In the genomic region with DNA sequence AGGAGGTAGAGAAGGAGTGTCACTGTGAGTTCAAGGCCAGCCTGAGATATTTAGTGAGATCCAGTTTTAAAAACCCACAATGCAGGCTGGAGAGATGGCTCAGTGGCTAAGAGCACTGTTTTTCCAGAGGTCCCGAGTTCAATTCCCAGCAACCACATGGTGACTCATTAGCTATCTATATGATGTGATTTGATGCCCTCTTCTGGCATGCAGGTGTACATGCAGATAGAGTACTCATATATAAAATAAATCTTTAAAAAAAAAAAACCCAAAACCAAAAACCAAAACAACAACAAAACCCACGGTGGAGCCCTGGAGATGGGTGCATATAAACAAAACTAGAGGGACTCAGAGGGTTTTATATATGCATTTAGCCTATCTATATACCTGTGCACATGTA, we compare ENCODE assay signal across 14 mouse cellular contexts. TPM values are rescaled to one million over a fixed set of nuclear protein-coding genes. Genes with fewer than 3 reads are reported as not detected.
DNase-seq lines count a peak whose midpoint lies in the region; ATAC-seq and TF ChIP-seq lines count a peak whose summit lies in the region.
"Had no signal": no experiment of that assay in that cellular context is flagged by ENCODE, and none has a peak within 500 bp of the region (broad histone marks: within the 10 kb centered on the region; RNA-seq: fewer than 3 reads in every experiment).

No protein-coding gene starts in this region.

- peaks cover 24% of the 10 kb centered on the region for H3K36me3 ChIP-seq in hindbrain, postnatal 0 days (ENCODE audit: insufficient read depth, low read length)
- 0 out of 2 replicates have a peak, but pooled peaks cover 5% of the 10 kb centered on the region for H3K36me3 ChIP-seq in stomach, postnatal 0 days (ENCODE audit: control insufficient read depth, insufficient read depth, low read length)

- TF ChIP-seq EP300 in stomach, postnatal 0 days (optimal IDR thresholded peaks at IDR 0.05): no peak

- H3K27me3 ChIP-seq in hindbrain, postnatal 0 days (ENCODE audit: insufficient read depth, low read length): no peaks in the 10 kb centered on the region
- no peaks in the 10 kb centered on the region for H3K27me3 ChIP-seq in stomach, postnatal 0 days (ENCODE audit: control insufficient read depth, insufficient read depth, low read length)
- H3K27me3 ChIP-seq: embryonic facial prominence, embryonic 12.5 days had no signal

- no peak overlapping the region for H3K27ac ChIP-seq in gastrocnemius, adult 2 months
- no peak overlapping the region for H3K27ac ChIP-seq in hindbrain, postnatal 0 days
- no peak overlapping the region for H3K27ac ChIP-seq in stomach, postnatal 0 days (replicated peaks)
- H3K27ac ChIP-seq: embryonic facial prominence, embryonic 12.5 days; macrophage had no signal

- TF ChIP-seq CTCF in gastrocnemius, adult 2 months (IDR thresholded peaks at IDR 0.05): peak; percentile 35; the same call in 1 of the 2 replicates
- no peak for TF ChIP-seq CTCF in lung, adult 2 months (IDR thresholded peaks at IDR 0.05; ENCODE audit: insufficient read depth, low read length)
- TF ChIP-seq CTCF in hindbrain, postnatal 0 days (IDR thresholded peaks at IDR 0.05; ENCODE audit: low read depth): peak; percentile 31; the same call in 1 of the 2 replicates
- TF ChIP-seq CTCF in stomach, postnatal 0 days (IDR thresholded peaks at IDR 0.05; ENCODE audit: low read depth): peak; percentile 57

- peaks cover 13% of the 10 kb centered on the region for H3K4me1 ChIP-seq in lung, adult 2 months (ENCODE audit: control insufficient read depth, insufficient read depth, low read length)
- peaks cover 14% of the 10 kb centered on the region for H3K4me1 ChIP-seq in hindbrain, postnatal 0 days (ENCODE audit: insufficient read depth, low read length)
- H3K4me1 ChIP-seq in stomach, postnatal 0 days (replicated peaks; ENCODE audit: control insufficient read depth, insufficient read depth): no peaks in the 10 kb centered on the region

- no peak overlapping the region for H3K9ac ChIP-seq in hindbrain, postnatal 0 days (replicated peaks; ENCODE audit: low read length)
- H3K9ac ChIP-seq in stomach, postnatal 0 days (ENCODE audit: low read length): no peak overlapping the region

- intact Hi-C loops in gastrocnemius, adult 2 months (cut with DNase I): loop anchor here (10.0 kb wide), 1 partner anchor 233 kb away; a partner anchor contains a TSS
- intact Hi-C loops in gastrocnemius, postnatal 14 days (cut with DNase I; ENCODE audit: low total_unique reads): no loop called here

- DNase-seq in gastrocnemius, adult 2 months: no peak
- DNase-seq in gastrocnemius, postnatal 14 days: no peak
- DNase-seq in lung, postnatal 36 days: peak; percentile 32
- DNase-seq in lung, adult 2 months: no peak
- DNase-seq in hindbrain, postnatal 0 days (ENCODE audit: low spot score): no peak
- no peak for DNase-seq in stomach, postnatal 0 days (ENCODE audit: low spot score)
- DNase-seq in ovary, adult 18-20 months (ENCODE audit: low spot score): no peak
- no peak for DNase-seq in adrenal gland, postnatal 4 days (ENCODE audit: low spot score in 2 of 2)
- DNase-seq: cerebellum, adult 9-10 months; right cerebral cortex, postnatal 25 days had no signal

- WGBS in lung, adult 2 months: 49% methylated on average over 2 of the region's 2 CpGs
- 78% methylated on average over 2 of the region's 2 CpGs for WGBS in hindbrain, postnatal 0 days
- 83% methylated on average over 2 of the region's 2 CpGs for WGBS in stomach, postnatal 0 days

- no peak overlapping the region for H3K4me2 ChIP-seq in hindbrain, postnatal 0 days (ENCODE audit: low read depth, low read length)
- no peak overlapping the region for H3K4me2 ChIP-seq in stomach, postnatal 0 days (replicated peaks; ENCODE audit: low read depth)

- ATAC-seq in hindbrain, postnatal 0 days: no peak
- ATAC-seq in stomach, postnatal 0 days (ENCODE audit: low FRiP score, low TSS enrichment): no peak
- ATAC-seq: activated CD4-positive, CD25-positive, alpha-beta regulatory T cell, adult 4 months; intestine, embryonic 16.5 days had no signal

- H3K4me3 ChIP-seq in gastrocnemius, adult 2 months: no peak overlapping the region
- H3K4me3 ChIP-seq in lung, adult 2 months (replicated peaks; ENCODE audit: extremely low read depth, low read depth, low read length): no peak overlapping the region
- H3K4me3 ChIP-seq in hindbrain, postnatal 0 days (ENCODE audit: low read length): no peak overlapping the region
- H3K4me3 ChIP-seq in stomach, postnatal 0 days (ENCODE audit: low read depth, low read length): no peak overlapping the region

- TF ChIP-seq POLR2A in lung, adult 2 months (IDR thresholded peaks at IDR 0.05; ENCODE audit: borderline replicate concordance, extremely low read depth, low read depth, low read length): no peak

- no peaks in the 10 kb centered on the region for H3K9me3 ChIP-seq in hindbrain, postnatal 0 days (ENCODE audit: low read length)
- no peaks in the 10 kb centered on the region for H3K9me3 ChIP-seq in stomach, postnatal 0 days (ENCODE audit: control insufficient read depth, low read length)
- H3K9me3 ChIP-seq: embryonic facial prominence, embryonic 12.5 days had no signal

RNA-seq across cellular contexts. Expression of a gene that starts 2.3 kb away (rescaled TPM):
- total RNA-seq in gastrocnemius, adult 2 months (2021): 1 to 10 TPM; 2.8 to 4.2 TPM
- total RNA-seq in gastrocnemius, postnatal 14 days (2021): 1 to 10 TPM; 3.5 to 4.3 TPM
- polyA plus RNA-seq in lung, adult 2 months (2012; rRNA removed): 49.4 and 57.7 TPM in 2 replicates
- total RNA-seq in hindbrain, postnatal 0 days (2014; rRNA removed): 163 and 169 TPM in 2 replicates
- polyA plus RNA-seq in hindbrain, postnatal 0 days (2015; fragmentation: Nextera tagmentation; extraction: Ambion mirVana): 222 and 225 TPM in 2 replicates
- 12.7 and 14.5 TPM in 2 replicates for polyA plus RNA-seq in stomach, postnatal 0 days (2015; fragmentation: Nextera tagmentation; extraction: Ambion mirVana)
- 10 to 100 TPM; 46.3 to 50.3 TPM for total RNA-seq in adrenal gland, postnatal 4 days (2021)

RNA-seq across cellular contexts. Expression of a gene that starts 8.6 kb away (rescaled TPM):
- 10 to 100 TPM; 58.6 to 65.4 TPM for total RNA-seq in gastrocnemius, adult 2 months (2021)
- total RNA-seq in gastrocnemius, postnatal 14 days (2021): 10 to 100 TPM; 51.6 to 51.9 TPM
- polyA plus RNA-seq in lung, adult 2 months (2012; rRNA removed): 30.4 and 43.8 TPM in 2 replicates
- total RNA-seq in hindbrain, postnatal 0 days (2014; rRNA removed): 42.9 and 45.9 TPM in 2 replicates
- polyA plus RNA-seq in hindbrain, postnatal 0 days (2015; fragmentation: Nextera tagmentation; extraction: Ambion mirVana): 66.6 and 72.2 TPM in 2 replicates
- polyA plus RNA-seq in stomach, postnatal 0 days (2015; fragmentation: Nextera tagmentation; extraction: Ambion mirVana): 80.0 and 83.4 TPM in 2 replicates
- 10 to 100 TPM; 77.3 to 83.2 TPM for total RNA-seq in adrenal gland, postnatal 4 days (2021)

RNA-seq across cellular contexts. Expression of a gene that starts 8.6 kb away (rescaled TPM):
- 10 to 100 TPM; 15.6 to 34.8 TPM for total RNA-seq in gastrocnemius, adult 2 months (2021)
- total RNA-seq in gastrocnemius, postnatal 14 days (2021): 10 to 100 TPM; 26.0 to 28.3 TPM
- polyA plus RNA-seq in lung, adult 2 months (2012; rRNA removed): 27.4 and 28.6 TPM in 2 replicates
- total RNA-seq in hindbrain, postnatal 0 days (2014; rRNA removed): 37.5 and 44.0 TPM in 2 replicates
- polyA plus RNA-seq in hindbrain, postnatal 0 days (2015; fragmentation: Nextera tagmentation; extraction: Ambion mirVana): 20.3 and 22.5 TPM in 2 replicates
- 13.9 and 17.4 TPM in 2 replicates for polyA plus RNA-seq in stomach, postnatal 0 days (2015; fragmentation: Nextera tagmentation; extraction: Ambion mirVana)
- total RNA-seq in adrenal gland, postnatal 4 days (2021): 10 to 100 TPM; 89.8 to 96.6 TPM

RNA-seq across cellular contexts. Expression of a gene that starts 10.4 kb away (rescaled TPM):
- 10 to 100 TPM; 73.0 to 78.4 TPM for total RNA-seq in gastrocnemius, adult 2 months (2021)
- 10 to 100 TPM; 55.3 to 65.1 TPM for total RNA-seq in gastrocnemius, postnatal 14 days (2021)
- 36.1 and 38.1 TPM in 2 replicates for polyA plus RNA-seq in lung, adult 2 months (2012; rRNA removed)
- 39.8 and 49.2 TPM in 2 replicates for total RNA-seq in hindbrain, postnatal 0 days (2014; rRNA removed)
- 69.0 and 74.3 TPM in 2 replicates for polyA plus RNA-seq in hindbrain, postnatal 0 days (2015; fragmentation: Nextera tagmentation; extraction: Ambion mirVana)
- polyA plus RNA-seq in stomach, postnatal 0 days (2015; fragmentation: Nextera tagmentation; extraction: Ambion mirVana): 20.5 and 21.7 TPM in 2 replicates
- total RNA-seq in adrenal gland, postnatal 4 days (2021): 10 to 100 TPM; 34.4 to 34.5 TPM

RNA-seq across cellular contexts. Expression of a gene that starts 28.0 kb away (rescaled TPM):
- 10 to 100 TPM; 13.2 to 16.2 TPM for total RNA-seq in gastrocnemius, adult 2 months (2021)
- 10 to 100 TPM; 10.5 to 11.9 TPM for total RNA-seq in gastrocnemius, postnatal 14 days (2021)
- polyA plus RNA-seq in lung, adult 2 months (2012; rRNA removed): 62.8 and 70.1 TPM in 2 replicates
- 31.3 and 33.2 TPM in 2 replicates for total RNA-seq in hindbrain, postnatal 0 days (2014; rRNA removed)
- polyA plus RNA-seq in hindbrain, postnatal 0 days (2015; fragmentation: Nextera tagmentation; extraction: Ambion mirVana): 22.9 and 23.1 TPM in 2 replicates
- polyA plus RNA-seq in stomach, postnatal 0 days (2015; fragmentation: Nextera tagmentation; extraction: Ambion mirVana): 14.2 and 19.3 TPM in 2 replicates
- total RNA-seq in adrenal gland, postnatal 4 days (2021): 10 to 100 TPM; 44.4 to 52.3 TPM

Comparison
In these comparisons a context has a peak if more than half of its experiments do, and no peak if none do; other contexts are left out.
1. RNA of a gene that starts 2.3 kb away (total RNA-seq): 163 to 169 TPM in hindbrain, postnatal 0 days and 46.3 to 50.3 TPM in adrenal gland, postnatal 4 days; 3.5 to 4.3 TPM in gastrocnemius, postnatal 14 days and 2.8 to 4.2 TPM in gastrocnemius, adult 2 months; every median in the first group is over 4 times any median in the second.